In genomic region chr8:70879500-70879899, GRCm38 (mm10) we compare ENCODE assay signal across 13 mouse cellular contexts. TPM values are rescaled to one million over a fixed set of nuclear protein-coding genes. Genes with fewer than 3 reads are reported as not detected.
A peak's percentile ranks its signal among the peaks of the same experiment; 100 is the strongest.
DNase-seq lines count a peak whose midpoint lies in the region; ATAC-seq and TF ChIP-seq lines count a peak whose summit lies in the region.
"Had no signal": no experiment of that assay in that cellular context is flagged by ENCODE, and none has a peak within 500 bp of the region (broad histone marks: within the 10 kb centered on the region; RNA-seq: fewer than 3 reads in every experiment).

No protein-coding gene starts in this region.

- H3K27me3 ChIP-seq in Patski = no peaks in the 10 kb centered on the region
- no peaks in the 10 kb centered on the region for H3K27me3 ChIP-seq in cerebellum, adult 2 months (ENCODE audit: control insufficient read depth, insufficient read depth, low read length)
- H3K27me3 ChIP-seq in limb, embryonic 12.5 days = peaks cover 5% of the 10 kb centered on the region; the same call in 1 of the 2 replicates

- no peaks in the 10 kb centered on the region for H3K36me3 ChIP-seq in limb, embryonic 12.5 days
- H3K36me3 ChIP-seq: heart, embryonic 10.5 days had no signal

- WGBS in cerebellum, adult 2 months = 14% methylated on average over 4 of the region's 4 CpGs
- 51% methylated on average over 4 of the region's 4 CpGs for WGBS in limb, embryonic 12.5 days

- no peak for TF ChIP-seq CTCF in layer of hippocampus, adult 2 months (conservative IDR thresholded peaks at IDR 0.05)
- TF ChIP-seq CTCF in Patski (IDR thresholded peaks at IDR 0.05) = no peak
- no peak for TF ChIP-seq CTCF in cerebellum, adult 2 months (IDR thresholded peaks at IDR 0.05; ENCODE audit: borderline replicate concordance, insufficient read depth, low read depth, low read length)

- no peaks in the 10 kb centered on the region for H3K9me3 ChIP-seq in limb, embryonic 12.5 days
- H3K9me3 ChIP-seq: heart, embryonic 10.5 days had no signal

- DNase-seq in layer of hippocampus, adult 2 months (ENCODE audit: low spot score in 2 of 2) = no peak
- no peak for DNase-seq in layer of hippocampus, adult 9-10 months (ENCODE audit: low spot score)
- no peak for DNase-seq in Patski (ENCODE audit: low read depth, low spot score)
- peak; percentile 65 to 73 for DNase-seq in cerebellum, adult 2 months
- DNase-seq in lung, postnatal 25 days (ENCODE audit: low spot score) = no peak
- DNase-seq: embryo, embryonic 11 days; layer of hippocampus, postnatal 36 days; lung, embryonic 14.5 days had no signal

- TF ChIP-seq POLR2A in cerebellum, adult 2 months (IDR thresholded peaks at IDR 0.05; ENCODE audit: borderline replicate concordance, insufficient read depth, low read length) = no peak

- H3K9ac ChIP-seq in limb, embryonic 12.5 days (replicated peaks) = no peak overlapping the region

- H3K4me2 ChIP-seq in limb, embryonic 12.5 days = no peak overlapping the region
- H3K4me2 ChIP-seq: lung, embryonic 14.5 days had no signal

- POLR2A ChIA-PET in Patski (lab: Charles Lee) = interaction anchor here (1.0 to 1.7 kb wide), 4 partner anchors 10 to 17 kb away, joined by 3 to 13 read pairs (median 4); partner anchors contain the start of genes Rpl18a and Slc5a5

- H3K4me3 ChIP-seq in layer of hippocampus, adult 2 months = no peak overlapping the region
- no peak overlapping the region for H3K4me3 ChIP-seq in cerebellum, adult 2 months (replicated peaks; ENCODE audit: insufficient read depth, low read depth, low read length)
- H3K4me3 ChIP-seq in limb, embryonic 12.5 days (replicated peaks) = no peak overlapping the region
- H3K4me3 ChIP-seq: heart, embryonic 10.5 days had no signal

- H3K27ac ChIP-seq in layer of hippocampus, adult 2 months = peak overlapping the region; percentile 77; the same call in 1 of the 2 replicates
- peak overlapping the region; percentile 62 for H3K27ac ChIP-seq in cerebellum, adult 2 months (ENCODE audit: insufficient read depth, low read length)
- peak overlapping the region; percentile 54; the same call in 1 of the 2 replicates for H3K27ac ChIP-seq in limb, embryonic 12.5 days
- H3K27ac ChIP-seq: heart, embryonic 10.5 days had no signal

- CTCF ChIA-PET in Patski (lab: Charles Lee) = interaction anchor here (1.4 to 3.1 kb wide), 4 partner anchors 10 to 46 kb away, joined by 3 to 17 read pairs (median 10); partner anchors contain the start of genes Arrdc2 and Rpl18a

- ATAC-seq in Patski = peak; percentile 11
- no peak for ATAC-seq in limb, embryonic 12.5 days (ENCODE audit: insufficient number of reproducible peaks, insufficient read depth, low FRiP score, low TSS enrichment, low read depth)
- ATAC-seq in megakaryocyte-erythroid progenitor cell, adult 5-6 weeks (replicated peaks; ENCODE audit: low FRiP score, low TSS enrichment, poor library complexity, severe bottlenecking) = no peak

- peaks cover 33% of the 10 kb centered on the region for H3K4me1 ChIP-seq in cerebellum, adult 2 months (ENCODE audit: control insufficient read depth, insufficient read depth, low read length)
- H3K4me1 ChIP-seq in limb, embryonic 12.5 days (replicated peaks) = peaks cover 17% of the 10 kb centered on the region

- in situ Hi-C loops in Patski (cut with MboI; ENCODE audit: low pct_unique_long_range_greater_than_20kb) = loop anchor here (25.0 kb wide), 1 partner anchor 483 kb away; the partner anchor contains the start of genes Ocel1 and Use1

RNA-seq across cellular contexts. Expression of gene Ccdc124, which starts 5.8 kb away (rescaled TPM):
- 10 to 100 TPM; 82.2 to 88.9 TPM for total RNA-seq in layer of hippocampus, adult 2 months (2021)
- 67.5 TPM for polyA plus RNA-seq in Patski (2021)
- polyA plus RNA-seq in cerebellum, adult 2 months (2012; rRNA removed) = 123 and 145 TPM in 2 replicates
- 119 and 127 TPM in 2 replicates for polyA plus RNA-seq in limb, embryonic 12.5 days (2016; fragmentation: Nextera tagmentation; extraction: Ambion mirVana)
- 28.5 and 47.9 TPM in 2 replicates for total RNA-seq in megakaryocyte-erythroid progenitor cell, adult 5-6 weeks (2014; fragmentation: Nextera tagmentation)
- 30.8 and 51.1 TPM in 2 replicates for total RNA-seq in megakaryocyte-erythroid progenitor cell, adult 5-6 weeks (2017)

RNA-seq across cellular contexts. Expression of gene Slc5a5, which starts 13.1 kb away (rescaled TPM):
- total RNA-seq in layer of hippocampus, adult 2 months (2021) = 1 to 10 TPM; 5.9 to 8.0 TPM
- polyA plus RNA-seq in Patski (2021) = 0.08 TPM
- polyA plus RNA-seq in cerebellum, adult 2 months (2012; rRNA removed) = 6.7 and 6.9 TPM in 2 replicates
- polyA plus RNA-seq in limb, embryonic 12.5 days (2016; fragmentation: Nextera tagmentation; extraction: Ambion mirVana) = 0.15 and 0.29 TPM in 2 replicates
- total RNA-seq in megakaryocyte-erythroid progenitor cell, adult 5-6 weeks (2014; fragmentation: Nextera tagmentation) = 0.59 TPM in 1 of 2 replicates, not detected in the other
- total RNA-seq in megakaryocyte-erythroid progenitor cell, adult 5-6 weeks (2017) = not detected in 2 replicates
- total RNA-seq: heart, postnatal 25 days; liver, adult 2 months had no signal
- polyA plus RNA-seq: liver, adult 2 months had no signal

RNA-seq across cellular contexts. Expression of gene Kcnn1, which starts 16.4 kb away (rescaled TPM):
- 10 to 100 TPM; 17.4 to 18.3 TPM for total RNA-seq in layer of hippocampus, adult 2 months (2021)
- 8.0 TPM for polyA plus RNA-seq in Patski (2021)
- polyA plus RNA-seq in cerebellum, adult 2 months (2012; rRNA removed) = 19.4 and 22.1 TPM in 2 replicates
- polyA plus RNA-seq in limb, embryonic 12.5 days (2016; fragmentation: Nextera tagmentation; extraction: Ambion mirVana) = 4.3 and 6.0 TPM in 2 replicates
- 0.32 TPM in 1 of 2 replicates, not detected in the other for total RNA-seq in megakaryocyte-erythroid progenitor cell, adult 5-6 weeks (2014; fragmentation: Nextera tagmentation)
- total RNA-seq in megakaryocyte-erythroid progenitor cell, adult 5-6 weeks (2017) = 2.9 TPM in 1 of 2 replicates, not detected in the other

RNA-seq across cellular contexts. Expression of gene Rpl18a, which starts 17.7 kb away (rescaled TPM):
- 100 to 1,000 TPM; 698 to 704 TPM for total RNA-seq in layer of hippocampus, adult 2 months (2021)
- 1,930 TPM for polyA plus RNA-seq in Patski (2021)
- 1,458 and 1,510 TPM in 2 replicates for polyA plus RNA-seq in cerebellum, adult 2 months (2012; rRNA removed)
- 3,693 and 3,808 TPM in 2 replicates for polyA plus RNA-seq in limb, embryonic 12.5 days (2016; fragmentation: Nextera tagmentation; extraction: Ambion mirVana)
- total RNA-seq in megakaryocyte-erythroid progenitor cell, adult 5-6 weeks (2014; fragmentation: Nextera tagmentation) = 6,537 and 6,664 TPM in 2 replicates
- 1,763 and 2,438 TPM in 2 replicates for total RNA-seq in megakaryocyte-erythroid progenitor cell, adult 5-6 weeks (2017)

RNA-seq across cellular contexts. Expression of gene Map1s, which starts 26.2 kb away (rescaled TPM):
- total RNA-seq in layer of hippocampus, adult 2 months (2021) = 10 to 100 TPM; 97.0 to 98.1 TPM
- polyA plus RNA-seq in Patski (2021) = 50.9 TPM
- polyA plus RNA-seq in cerebellum, adult 2 months (2012; rRNA removed) = 53.4 and 53.7 TPM in 2 replicates
- polyA plus RNA-seq in limb, embryonic 12.5 days (2016; fragmentation: Nextera tagmentation; extraction: Ambion mirVana) = 54.0 and 57.7 TPM in 2 replicates
- 20.5 and 27.9 TPM in 2 replicates for total RNA-seq in megakaryocyte-erythroid progenitor cell, adult 5-6 weeks (2014; fragmentation: Nextera tagmentation)
- total RNA-seq in megakaryocyte-erythroid progenitor cell, adult 5-6 weeks (2017) = 9.8 and 11.9 TPM in 2 replicates

Comparison
In these comparisons a context has a peak if more than half of its experiments do, and no peak if none do; other contexts are left out.
1. DNase-seq: peak in cerebellum, adult 2 months (2 of 2); none in layer of hippocampus, adult 2 months (0 of 2), layer of hippocampus, adult 9-10 months (single experiment), Patski (single experiment) and lung, postnatal 25 days (single experiment).
2. Peak in every context shown above with its lines, with median percentiles within 50 percentile points of each other: H3K27ac ChIP-seq.